Mouse (Mus musculus) WW6 (cell line): ENCODE measurements around the gene Dmwd.

Experiments used
- DNase-seq: peaks from one replicate; pipeline ENCODE4 v3.0.0-alpha.2; 2013; ENCODE audit warnings: low read depth, low spot score

Dmwd gene

DNA sequence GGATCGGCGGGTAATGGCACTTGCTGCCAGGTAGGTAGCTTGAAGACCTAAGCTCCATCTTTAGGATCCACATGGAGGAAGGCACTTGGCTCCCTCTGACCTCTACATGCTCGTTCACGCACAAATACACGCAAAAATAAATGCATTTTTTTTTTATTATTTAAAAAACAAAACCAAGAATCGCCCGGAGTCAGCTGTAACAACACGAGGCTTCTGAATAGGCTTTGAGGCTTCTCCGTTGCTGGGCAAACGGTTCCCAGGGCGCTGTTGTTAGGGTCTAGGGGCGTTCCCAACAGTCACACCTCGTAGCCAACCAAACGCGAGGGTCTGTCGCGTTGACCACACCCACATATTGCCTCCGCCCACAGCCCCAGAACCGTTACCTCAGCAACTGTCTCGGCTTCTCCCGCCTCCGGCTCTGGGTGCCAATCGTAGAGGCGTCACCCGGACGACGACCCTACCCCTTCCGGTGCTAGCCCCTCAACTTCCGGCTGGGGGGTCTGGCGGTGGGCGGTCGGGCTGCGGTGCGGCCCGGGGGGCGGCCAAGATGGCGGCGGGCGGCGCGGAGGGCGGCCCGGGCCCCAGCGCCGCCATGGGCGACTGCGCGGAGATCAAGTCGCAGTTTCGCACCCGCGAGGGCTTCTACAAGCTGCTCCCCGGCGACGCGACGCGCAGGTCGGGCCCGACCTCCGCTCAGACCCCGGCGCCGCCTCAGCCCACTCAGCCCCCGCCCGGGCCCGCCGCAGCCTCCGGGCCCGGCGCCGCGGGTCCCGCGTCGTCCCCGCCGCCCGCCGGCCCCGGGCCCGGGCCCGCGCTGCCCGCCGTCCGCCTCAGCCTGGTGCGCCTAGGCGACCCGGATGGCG lies at the start of gene Dmwd:
Gene Dmwd, plus strand, starts transcription at position 505 of the 863 bp plus-strand sequence.
- DNase-seq, result peak; percentile 97

DNA sequence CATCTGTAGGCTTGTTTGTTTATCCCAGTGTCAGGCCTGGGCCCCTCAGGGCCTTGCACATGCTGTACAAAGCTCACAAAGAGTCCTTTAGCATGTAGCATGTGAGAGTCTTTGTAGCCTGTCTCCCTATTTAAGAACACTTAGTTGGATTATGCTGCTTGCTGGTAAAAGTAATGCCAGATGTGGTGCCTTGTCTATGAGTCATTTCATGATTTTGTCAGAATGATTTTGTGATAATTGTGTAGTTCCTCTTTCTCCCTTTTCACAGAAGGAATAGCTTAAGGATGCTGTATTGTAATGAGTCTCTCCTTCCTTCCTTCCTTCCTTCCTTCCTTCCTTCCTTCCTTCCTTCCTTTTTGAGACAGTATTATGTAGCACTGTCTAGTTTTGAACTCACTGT lies 48.0 kb upstream of the Dmwd start:
- DNase-seq, result no peak

DNA sequence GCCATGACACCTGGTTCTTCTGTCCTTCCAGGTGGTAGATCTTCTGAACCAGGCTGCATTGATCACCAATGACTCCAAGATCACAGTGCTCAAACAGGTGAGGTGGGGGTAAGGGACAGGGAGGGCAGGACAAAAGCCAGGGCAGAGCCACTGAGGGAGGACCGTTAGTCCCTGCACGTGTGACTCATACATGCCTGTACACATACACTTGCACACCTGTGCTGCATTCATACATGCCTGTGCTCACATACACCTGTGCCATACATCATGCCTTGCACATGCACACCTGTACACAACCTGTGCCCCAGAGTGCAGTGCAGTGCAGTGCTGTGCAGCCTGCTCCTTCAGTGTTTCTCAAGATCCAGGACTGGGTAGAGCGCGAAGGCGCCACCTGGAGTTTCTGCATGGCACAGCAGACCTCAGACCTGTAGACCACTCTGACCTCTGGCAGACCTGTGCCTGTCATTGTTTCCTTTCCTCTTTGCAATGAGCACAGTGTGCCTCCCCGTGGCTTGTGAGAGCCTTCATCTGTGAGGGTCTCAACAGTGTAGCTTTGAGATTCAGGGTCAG lies 46.9 kb upstream of the Dmwd start:
- no peak for DNase-seq

DNA sequence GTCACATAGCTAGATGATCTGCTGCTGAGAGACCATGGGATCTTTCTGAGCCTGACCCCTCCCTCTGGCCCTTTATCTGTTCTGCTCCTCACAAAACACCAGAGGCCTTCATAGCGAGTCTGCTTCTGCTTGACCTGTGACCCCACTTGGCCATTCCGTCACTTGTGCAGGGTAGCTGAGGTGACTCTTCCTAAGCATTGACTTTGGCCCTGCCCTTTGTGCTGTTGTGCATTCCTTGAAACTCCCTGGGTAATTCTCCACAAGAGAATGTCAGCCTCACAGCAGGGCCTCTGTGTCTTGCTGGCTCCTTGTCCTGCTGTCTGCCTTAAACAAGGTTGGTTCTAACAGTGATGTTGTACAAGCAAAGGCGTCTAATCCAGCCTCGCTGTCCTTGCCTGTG lies 44.4 kb upstream of the Dmwd start:
- no peak for DNase-seq

DNA sequence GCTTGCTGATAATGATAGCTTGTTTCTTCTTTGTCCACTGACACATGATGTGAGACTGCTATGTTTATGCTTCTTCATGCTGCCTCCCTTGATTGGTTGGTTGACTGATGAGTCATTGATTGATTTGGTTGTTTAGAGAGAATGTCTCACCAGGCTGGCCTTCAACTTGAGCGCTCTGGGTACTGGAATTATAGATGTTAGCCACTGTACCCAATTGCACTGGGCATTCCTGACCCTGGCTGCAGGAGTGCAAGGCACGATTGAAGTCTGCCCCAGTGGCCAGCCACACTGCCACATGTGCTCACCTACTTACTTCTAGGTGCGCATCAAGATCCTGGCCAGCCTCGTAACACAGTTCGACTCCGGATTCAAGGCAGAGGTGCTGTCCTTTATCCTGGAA lies 31.4 kb upstream of the Dmwd start:
- DNase-seq, result no peak

DNA sequence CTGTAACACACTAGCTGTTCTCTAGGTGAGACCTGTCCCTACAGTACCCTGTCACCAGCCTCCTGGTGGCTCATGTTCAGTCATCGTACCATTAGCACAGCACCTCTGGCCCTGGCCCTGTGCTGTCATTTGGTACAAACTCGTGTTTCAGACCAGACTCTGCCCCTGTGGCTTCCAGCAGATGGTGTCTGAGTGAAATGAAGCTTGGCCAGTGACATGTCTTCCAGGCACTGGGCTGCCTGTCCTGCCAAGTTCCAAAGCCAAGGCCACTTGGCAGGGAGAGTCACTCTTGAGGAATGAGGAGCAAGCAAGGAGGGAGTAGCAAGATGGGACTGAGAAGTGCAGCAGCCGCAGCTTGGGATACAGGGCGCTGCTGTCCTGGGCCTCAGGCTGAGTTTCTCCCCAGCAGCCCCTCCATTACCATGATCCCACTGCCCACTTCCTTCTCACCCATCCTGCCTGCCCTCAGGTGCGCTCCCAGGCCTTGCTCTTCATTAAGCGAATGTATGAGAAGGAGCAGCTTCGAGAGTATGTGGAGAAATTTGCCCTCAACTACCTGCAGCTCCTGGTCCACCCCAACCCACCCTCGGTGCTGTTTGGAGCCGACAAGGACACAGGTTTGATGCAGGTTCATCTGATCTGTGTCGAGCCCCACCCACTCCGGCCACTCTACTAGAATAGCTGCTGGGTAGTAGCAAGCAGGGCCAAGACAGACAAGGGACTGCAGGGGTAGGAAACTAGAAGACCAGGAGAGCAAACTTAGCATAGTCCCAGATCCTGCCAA lies 29.5 kb upstream of the Dmwd start:
- no peak for DNase-seq

DNA sequence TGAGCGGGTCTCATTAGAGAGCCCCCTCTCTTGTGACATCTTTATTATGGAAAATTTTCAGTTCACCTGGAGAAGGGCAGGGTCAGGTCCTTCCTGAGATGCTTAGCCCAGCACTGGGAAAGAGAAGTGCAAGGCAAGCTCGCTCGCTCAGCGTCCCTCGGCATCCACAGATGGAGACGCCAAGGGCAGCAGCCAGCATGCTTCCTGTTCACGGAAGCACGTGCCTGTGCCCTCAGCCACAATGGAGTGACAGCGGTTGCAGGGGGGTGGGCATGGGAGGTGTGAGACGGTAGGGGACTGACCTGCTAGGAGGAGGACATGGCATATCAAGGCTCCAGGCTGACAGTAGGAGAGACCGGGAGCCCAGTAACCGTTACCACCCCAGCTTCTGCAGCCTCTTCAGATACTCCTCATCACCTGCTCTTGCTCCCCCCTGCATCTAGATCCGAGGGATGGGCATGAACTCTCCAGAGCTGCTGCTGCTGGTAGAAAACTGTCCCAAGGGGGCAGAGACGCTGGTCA lies 28.0 kb upstream of the Dmwd start:
- DNase-seq, result no peak

DNA sequence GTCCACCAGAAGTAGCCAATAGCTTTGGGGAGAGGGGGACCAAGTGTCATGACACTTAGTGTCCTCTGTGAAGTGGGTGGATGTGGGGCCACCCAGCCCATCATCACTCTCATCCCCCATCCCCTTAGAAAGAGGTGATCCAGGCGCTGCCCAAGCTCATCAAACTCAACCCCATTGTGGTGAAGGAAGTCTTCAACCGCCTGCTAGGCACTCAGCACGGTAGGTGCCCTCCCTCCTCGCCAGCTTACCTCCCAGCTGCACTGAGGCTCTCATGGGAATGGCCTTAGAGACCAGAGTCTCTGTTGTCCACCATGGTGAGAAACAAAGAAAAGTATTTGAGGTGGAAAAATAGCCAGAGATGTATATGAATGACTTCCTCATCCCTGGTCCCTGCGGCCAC lies 26.8 kb upstream of the Dmwd start:
- DNase-seq, result no peak

DNA sequence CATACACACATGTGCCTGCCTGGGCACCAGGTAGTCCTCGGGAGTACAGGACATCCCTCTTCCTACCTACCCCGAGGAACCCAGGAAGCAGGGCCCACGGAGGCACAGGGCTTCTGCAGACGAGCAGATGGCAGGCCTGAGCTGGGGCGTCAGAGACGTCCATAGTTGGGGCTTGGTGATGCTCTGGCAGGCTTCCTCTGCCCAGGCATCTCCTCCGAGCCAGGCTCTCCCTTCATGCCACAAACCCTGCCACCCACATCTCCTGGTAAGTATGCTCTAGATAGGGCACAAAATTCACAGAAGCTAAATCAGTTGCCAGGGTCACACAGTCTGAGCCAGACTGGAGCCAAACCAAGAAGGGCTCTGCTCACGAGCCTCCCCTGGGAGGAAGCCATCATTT lies 25.9 kb upstream of the Dmwd start:
- no peak for DNase-seq

DNA sequence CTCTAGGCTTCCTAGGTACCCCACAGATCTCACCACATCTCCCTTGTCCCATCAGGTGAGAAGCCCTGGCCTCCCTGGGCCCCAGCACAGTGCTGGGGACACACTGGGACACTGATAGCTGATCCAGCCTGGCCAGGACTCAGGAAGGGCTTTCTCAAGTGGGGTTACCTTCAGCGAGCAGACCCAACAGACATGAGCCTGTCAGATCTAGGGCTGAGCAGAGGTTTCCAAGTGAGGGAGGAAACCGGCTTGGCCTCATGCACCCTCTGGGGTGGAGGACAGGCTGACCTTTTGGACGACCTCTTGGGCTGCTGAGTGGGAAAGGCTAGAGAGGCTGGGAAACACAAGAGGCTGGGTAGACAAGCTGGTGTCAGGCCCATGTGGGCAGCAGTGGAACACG lies 24.9 kb upstream of the Dmwd start:
- no peak for DNase-seq

DNA sequence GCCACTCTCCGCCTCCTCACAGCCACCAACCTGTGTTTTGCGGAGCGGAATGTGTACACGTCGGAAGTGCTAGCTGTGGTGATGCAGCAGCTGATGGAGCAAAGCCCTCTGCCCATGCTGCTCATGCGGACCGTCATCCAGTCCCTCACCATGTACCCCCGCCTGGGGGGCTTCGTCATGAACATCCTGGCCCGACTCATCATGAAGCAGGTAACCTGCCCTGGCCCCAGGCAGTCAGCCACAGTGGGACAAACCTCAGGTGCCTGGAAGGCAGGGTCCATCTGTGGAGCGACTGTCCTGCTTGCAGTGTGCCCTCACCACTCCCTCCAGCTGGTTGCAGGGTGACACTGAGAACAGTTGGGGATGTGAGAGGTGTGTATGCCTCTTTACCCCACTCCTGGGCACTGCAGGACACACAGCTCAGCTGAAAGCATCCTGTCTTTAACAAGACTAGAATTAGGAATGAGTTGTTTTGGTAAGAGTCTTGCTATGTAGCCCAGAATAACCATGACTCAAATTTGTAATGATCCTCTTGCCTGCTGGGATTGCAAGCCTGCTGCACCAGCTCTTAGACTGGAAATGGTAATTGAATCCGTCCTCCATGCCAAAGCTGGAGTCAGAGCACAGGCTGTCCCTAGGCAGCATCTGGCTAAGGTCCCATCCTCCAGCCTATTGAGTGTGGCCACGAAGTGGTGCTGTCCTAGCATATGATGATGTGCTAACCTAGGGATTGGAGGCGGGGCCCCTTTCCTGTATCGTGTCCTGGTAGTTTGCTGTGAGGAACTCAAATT lies 23.5 kb upstream of the Dmwd start:
- DNase-seq, result no peak

DNA sequence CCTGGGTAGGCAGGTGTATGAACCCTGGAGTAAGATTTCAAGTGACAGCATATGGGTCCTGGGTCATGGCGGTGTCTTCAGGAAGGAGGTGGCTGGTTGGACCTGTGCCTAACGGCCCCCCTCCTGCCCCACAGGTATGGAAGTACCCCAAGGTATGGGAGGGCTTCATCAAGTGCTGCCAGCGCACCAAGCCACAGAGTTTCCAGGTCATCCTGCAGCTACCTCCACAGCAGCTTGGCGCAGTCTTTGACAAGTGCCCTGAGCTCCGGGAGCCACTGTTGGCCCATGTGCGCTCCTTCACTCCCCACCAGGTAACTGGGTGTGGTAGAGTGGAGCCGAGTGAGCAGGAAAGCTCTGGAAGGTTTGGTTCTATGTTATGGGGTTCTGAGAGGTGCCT lies 22.9 kb upstream of the Dmwd start:
- DNase-seq, result no peak

DNA sequence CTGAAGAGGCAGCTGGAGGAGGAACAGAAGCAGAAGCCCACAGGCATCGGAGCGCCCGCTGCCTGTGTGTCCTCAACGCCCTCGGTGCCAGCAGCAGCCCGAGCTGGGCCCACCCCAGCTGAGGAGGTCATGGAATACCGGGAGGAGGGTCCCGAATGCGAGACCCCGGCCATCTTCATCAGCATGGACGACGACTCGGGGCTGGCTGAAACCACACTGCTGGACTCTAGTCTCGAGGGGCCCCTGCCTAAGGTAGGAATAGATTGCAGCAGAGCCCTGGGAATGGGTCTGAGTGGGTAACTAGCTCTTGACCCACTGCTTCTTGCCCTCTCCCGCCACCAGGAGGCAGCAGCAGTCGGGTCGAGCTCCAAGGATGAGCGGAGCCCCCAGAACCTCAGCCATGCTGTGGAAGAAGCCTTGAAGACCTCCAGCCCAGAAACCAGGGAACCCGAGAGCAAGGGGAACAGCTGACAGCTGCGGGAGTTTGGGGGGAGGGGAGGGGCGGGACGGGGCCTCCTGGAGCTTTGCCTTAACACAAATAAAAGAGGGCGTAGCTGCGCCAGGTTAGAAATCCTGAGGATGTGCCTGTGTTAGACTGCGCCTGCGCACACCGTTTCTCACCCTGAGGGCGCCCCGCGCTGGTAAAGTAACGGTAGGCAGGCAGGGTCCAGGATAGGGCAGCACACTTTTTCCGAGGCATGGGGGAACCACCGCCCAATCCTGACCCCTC lies 21.8 kb upstream of the Dmwd start, which contains the start of gene Rsph6a:
Gene Rsph6a, plus strand, starts transcription at position 644 of the 730 bp plus-strand sequence.
- peak; percentile 72 for DNase-seq

DNA sequence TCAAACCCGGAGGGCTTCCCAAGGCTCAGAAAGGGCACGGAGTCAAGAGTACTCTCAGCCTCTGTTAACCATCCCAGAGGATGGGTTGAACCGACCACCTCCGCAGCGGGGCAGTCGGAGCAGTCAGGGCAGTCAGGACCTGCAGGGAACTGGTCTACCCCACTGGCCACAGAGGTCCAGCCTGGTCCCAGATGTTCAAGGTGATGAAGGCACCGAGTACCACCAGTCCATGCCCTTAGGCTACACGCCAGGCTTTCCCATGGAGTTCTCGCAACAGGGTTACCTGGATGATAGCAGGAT lies 21.3 kb upstream of the Dmwd start:
- no peak for DNase-seq

DNA sequence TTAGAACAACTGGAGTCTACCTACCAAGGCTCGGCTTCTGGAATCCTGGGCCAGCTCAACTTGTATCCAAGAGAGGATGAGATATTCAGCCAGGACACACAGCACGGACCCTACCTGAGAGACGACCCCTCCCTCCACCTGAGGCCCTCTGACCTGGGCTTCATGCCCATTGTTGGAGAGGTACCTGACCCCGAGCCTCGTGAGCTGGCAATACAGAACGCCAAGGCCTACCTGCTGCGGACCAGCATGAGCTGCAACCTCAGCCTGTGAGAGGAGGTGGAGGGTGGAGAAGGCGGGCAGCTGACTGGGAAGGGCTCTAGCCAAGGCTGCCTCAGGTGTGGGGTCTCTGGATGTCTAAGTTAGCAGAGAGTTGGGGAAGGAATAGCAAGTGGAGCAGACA lies 20.9 kb upstream of the Dmwd start:
- no peak for DNase-seq

DNA sequence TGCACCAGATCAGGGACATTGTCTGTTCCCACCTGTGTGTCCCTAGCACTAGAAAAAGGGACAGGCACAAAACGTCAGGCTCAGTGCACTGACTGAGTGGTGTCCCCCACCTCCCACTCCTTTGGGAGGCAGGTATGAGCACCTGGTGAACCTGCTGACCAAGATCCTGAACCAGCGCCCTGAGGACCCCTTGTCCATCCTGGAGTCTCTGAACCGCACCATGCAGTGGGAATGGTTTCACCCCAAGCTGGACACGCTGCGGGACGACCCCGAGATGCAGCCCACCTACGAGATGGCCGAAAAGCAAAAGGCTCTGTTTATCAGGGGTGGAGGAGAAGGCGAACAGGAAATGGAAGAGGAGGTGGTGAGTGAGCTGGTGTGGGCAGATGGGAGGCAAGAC lies 18.6 kb upstream of the Dmwd start:
- no peak for DNase-seq

DNA sequence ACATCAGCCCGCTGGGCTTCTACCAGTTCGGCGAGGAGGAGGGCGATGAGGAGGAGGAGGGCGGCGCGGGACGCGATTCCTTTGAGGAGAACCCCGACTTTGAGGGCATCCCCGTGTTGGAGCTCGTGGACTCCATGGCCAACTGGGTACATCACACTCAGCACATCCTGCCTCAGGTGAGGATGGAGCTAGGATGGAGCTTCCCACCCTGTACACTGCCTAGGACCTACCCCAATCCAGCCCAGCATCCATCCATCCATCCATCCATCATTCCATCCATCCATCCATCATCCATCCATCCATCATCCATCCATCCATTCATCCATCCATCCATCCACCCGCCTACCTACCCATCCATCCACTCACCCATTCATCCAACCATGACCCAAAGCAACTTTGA lies 10.1 kb upstream of the Dmwd start:
- DNase-seq, result no peak

DNA sequence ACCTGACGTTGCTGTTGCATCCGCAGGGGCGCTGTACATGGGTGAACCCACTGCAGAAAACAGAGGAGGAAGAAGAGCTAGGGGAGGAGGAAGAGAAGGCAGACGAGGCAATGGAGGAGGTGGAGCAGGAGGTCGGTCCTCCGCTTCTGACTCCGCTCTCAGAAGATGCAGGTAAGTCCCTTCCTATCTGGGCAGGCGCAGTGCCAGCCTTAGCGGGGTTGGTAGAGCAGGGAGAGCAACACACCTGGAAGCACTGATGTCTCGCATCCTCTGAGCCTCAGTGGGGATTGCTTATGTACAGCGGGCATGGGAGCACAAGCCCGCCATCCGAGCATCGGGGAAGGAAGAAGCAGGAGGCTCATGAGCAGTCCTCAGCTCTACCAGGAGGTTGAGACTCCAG lies 9.0 kb upstream of the Dmwd start:
- DNase-seq, result no peak

DNA sequence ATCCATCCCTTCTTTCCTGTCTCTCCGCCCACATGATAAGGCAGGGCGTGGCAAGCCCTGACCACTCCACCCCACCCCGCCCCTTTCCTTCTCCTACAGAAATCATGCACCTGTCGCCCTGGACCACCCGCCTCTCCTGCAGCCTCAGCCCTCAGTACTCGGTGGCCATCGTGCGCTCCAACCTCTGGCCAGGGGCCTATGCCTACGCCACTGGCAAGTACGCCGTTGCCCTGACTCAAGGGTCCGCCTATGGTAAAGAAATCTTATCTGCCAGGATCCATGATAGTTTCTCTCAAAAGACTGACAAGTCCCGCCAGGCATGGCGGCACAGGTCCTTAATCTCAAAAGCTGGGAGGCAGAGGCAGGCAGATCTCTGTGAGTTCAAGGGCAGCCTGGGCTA lies 8.1 kb upstream of the Dmwd start:
- DNase-seq, result no peak

DNA sequence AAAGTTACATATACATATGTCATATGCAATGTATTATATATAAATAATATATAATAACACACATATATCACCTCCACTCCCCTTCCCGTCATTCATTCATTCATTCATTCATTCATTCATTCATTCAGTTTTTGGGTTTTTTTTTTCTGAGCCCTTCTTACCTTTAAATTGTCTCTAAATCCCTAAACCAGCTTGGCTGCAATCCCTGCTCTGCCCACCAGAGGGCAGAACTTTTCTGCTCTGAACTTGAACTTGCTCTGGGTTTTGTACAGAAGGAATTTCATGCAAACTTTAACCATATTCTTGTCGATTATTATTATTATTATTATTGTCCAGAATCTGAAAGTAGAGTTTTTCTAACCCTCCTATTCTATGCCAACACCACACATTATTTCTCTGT lies 7.3 kb upstream of the Dmwd start:
- no peak for DNase-seq

DNA sequence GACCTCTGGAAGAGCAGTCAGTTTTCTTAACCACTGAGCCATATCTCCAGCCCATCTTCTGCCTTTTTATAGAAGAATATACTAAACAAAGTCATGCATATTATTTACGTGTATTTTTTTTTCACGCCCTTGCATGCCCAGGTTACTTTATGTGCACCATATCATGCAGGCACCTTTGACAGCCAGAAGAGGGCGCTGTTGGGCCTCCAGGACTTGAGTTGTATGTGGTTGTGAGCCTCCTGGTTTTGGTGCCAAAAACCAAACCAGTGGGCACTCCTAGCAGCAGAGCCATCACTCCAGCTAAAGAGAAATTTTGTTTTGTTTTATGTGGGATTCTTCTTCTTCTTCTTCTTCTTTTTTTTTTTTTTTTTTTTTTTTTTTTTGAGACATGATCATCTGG lies 6.5 kb upstream of the Dmwd start:
- DNase-seq, result no peak
